Mouse (Mus musculus): ENCODE data around the gene Gm6408. TPM values are rescaled to one million over a fixed set of nuclear protein-coding genes. Genes with fewer than 3 reads are reported as not detected.

Gene Gm6408
- total and polyA plus RNA-seq, 3 experiments = not detected

- no peak for TF ChIP-seq CHD1 (IDR thresholded peaks at IDR 0.05; ENCODE audit: low read depth, low read length)
- no peak for TF ChIP-seq E2F4 (IDR thresholded peaks at IDR 0.05; ENCODE audit: borderline replicate concordance, low read depth, low read length)
- TF ChIP-seq CTCF (IDR thresholded peaks at IDR 0.05 in 2 of 3, conservative IDR thresholded peaks at IDR 0.05 in 1 of 3; ENCODE audit: control insufficient read depth in 1 of 3, insufficient read depth in 1 of 3, low read depth in 2 of 3, low read length in 3 of 3, poor library complexity in 1 of 3, severe bottlenecking in 1 of 3) = no peak
- no peak for TF ChIP-seq NRF1 (IDR thresholded peaks at IDR 0.05; ENCODE audit: insufficient read depth, low read depth, low read length, poor library complexity, severe bottlenecking)
- no peak for TF ChIP-seq ZC3H11A (IDR thresholded peaks at IDR 0.05; ENCODE audit: low read depth, low read length)
- TF ChIP-seq HCFC1 (IDR thresholded peaks at IDR 0.05; ENCODE audit: low read depth, low read length) = no peak
- no peak for TF ChIP-seq MAX (IDR thresholded peaks at IDR 0.05; ENCODE audit: low read length)
- TF ChIP-seq POLR2A (IDR thresholded peaks at IDR 0.05; ENCODE audit: control insufficient read depth in 1 of 2, insufficient read depth in 1 of 2, low read depth in 1 of 2, low read length in 2 of 2, poor library complexity in 1 of 2) = no peak
- no peak for TF ChIP-seq NELFE (IDR thresholded peaks at IDR 0.05; ENCODE audit: low read depth, low read length)
- TF ChIP-seq ELF1 (IDR thresholded peaks at IDR 0.05; ENCODE audit: low read depth, low read length) = no peak
- TF ChIP-seq GATA1 (IDR thresholded peaks at IDR 0.05; ENCODE audit: low read depth, low read length) = no peak
- TF ChIP-seq BHLHE40 (IDR thresholded peaks at IDR 0.05; ENCODE audit: borderline replicate concordance, low read depth, low read length) = no peak
- no peak for TF ChIP-seq MYC (IDR thresholded peaks at IDR 0.05; ENCODE audit: low read depth, low read length)
- TF ChIP-seq USF2 (IDR thresholded peaks at IDR 0.05; ENCODE audit: borderline replicate concordance in 1 of 2, insufficient read depth in 1 of 2, low read depth in 1 of 2, low read length in 2 of 2) = no peak
- TF ChIP-seq TBP (IDR thresholded peaks at IDR 0.05; ENCODE audit: low read depth, low read length) = no peak
- no peak for TF ChIP-seq SIN3A (IDR thresholded peaks at IDR 0.05; ENCODE audit: low read length)
- TF ChIP-seq TCF12 (IDR thresholded peaks at IDR 0.05; ENCODE audit: low read depth, low read length) = no peak
- TF ChIP-seq MYB (IDR thresholded peaks at IDR 0.05; ENCODE audit: low read depth, low read length) = no peak
- H3K9ac ChIP-seq (ENCODE audit: control insufficient read depth, low read depth, low read length, poor library complexity, severe bottlenecking) = no peak overlapping the region
- no peaks in the 10 kb centered on the region for H3K36me3 ChIP-seq (ENCODE audit: control insufficient read depth in 1 of 2, insufficient read depth in 2 of 2, low read length in 2 of 2)
Measured at GRCm38 (mm10) chr5:146436796-146437195, 45.0 kb upstream of the Gm6408 start.

GRCm38 (mm10) chr5:146439152-146439781 lies 42.5 kb upstream of the Gm6408 start:
- TF ChIP-seq BHLHE40 (IDR thresholded peaks at IDR 0.05; ENCODE audit: borderline replicate concordance, low read depth, low read length) (no peak), HCFC1 (IDR thresholded peaks at IDR 0.05; ENCODE audit: low read depth, low read length) (no peak), TBP (IDR thresholded peaks at IDR 0.05; ENCODE audit: low read depth, low read length) (no peak), SIN3A (IDR thresholded peaks at IDR 0.05; ENCODE audit: low read length) (no peak), E2F4 (IDR thresholded peaks at IDR 0.05; ENCODE audit: borderline replicate concordance, low read depth, low read length) (no peak), GATA1 (IDR thresholded peaks at IDR 0.05; ENCODE audit: low read depth, low read length) (no peak), USF2 (IDR thresholded peaks at IDR 0.05; ENCODE audit: borderline replicate concordance in 1 of 2, insufficient read depth in 1 of 2, low read depth in 1 of 2, low read length in 2 of 2) (no peak), JUND (IDR thresholded peaks at IDR 0.05; ENCODE audit: low read depth, low read length) (no peak), EP300 (IDR thresholded peaks at IDR 0.05; ENCODE audit: low read depth in 1 of 2, low read length in 2 of 2) (no peak), POLR2A (IDR thresholded peaks at IDR 0.05; ENCODE audit: control insufficient read depth in 1 of 2, insufficient read depth in 1 of 2, low read depth in 1 of 2, low read length in 2 of 2, poor library complexity in 1 of 2) (no peak), ZKSCAN1 (IDR thresholded peaks at IDR 0.05; ENCODE audit: low read depth, low read length) (no peak), CTCF (IDR thresholded peaks at IDR 0.05 in 2 of 3, conservative IDR thresholded peaks at IDR 0.05 in 1 of 3; ENCODE audit: control insufficient read depth in 1 of 3, insufficient read depth in 1 of 3, low read depth in 2 of 3, low read length in 3 of 3, poor library complexity in 1 of 3, severe bottlenecking in 1 of 3) (no peak), UBTF (IDR thresholded peaks at IDR 0.05; ENCODE audit: borderline replicate concordance, insufficient read depth, low read depth, low read length) (no peak)
- no peaks in the 10 kb centered on the region for H3K9me3 ChIP-seq (replicated peaks; ENCODE audit: insufficient read depth, low read length)
- no peak overlapping the region for H3K9ac ChIP-seq (ENCODE audit: control insufficient read depth, low read depth, low read length, poor library complexity, severe bottlenecking)

More at GRCm38 (mm10) chr5:146436796-146437195, 45.0 kb upstream of the Gm6408 start:
- Histone ChIP-seq H3K27ac (ENCODE audit: control insufficient read depth, low read depth, low read length) (no peak overlapping the region), H3K79me2 (ENCODE audit: control insufficient read depth, insufficient read depth, low read length, poor library complexity) (no peaks in the 10 kb centered on the region), H3K27me3 (ENCODE audit: control insufficient read depth in 1 of 2, insufficient read depth in 2 of 2, low read length in 2 of 2) (no peaks in the 10 kb centered on the region), H3K4me3 (ENCODE audit: control insufficient read depth in 1 of 2, insufficient read depth in 1 of 2, low read depth in 2 of 2, low read length in 2 of 2) (no peak overlapping the region), H3K4me1 (ENCODE audit: control insufficient read depth in 1 of 2, insufficient read depth in 2 of 2, low read length in 2 of 2) (no peaks in the 10 kb centered on the region), H3K9me3 (replicated peaks; ENCODE audit: insufficient read depth, low read length) (no peaks in the 10 kb centered on the region)
- no peak for DNase-seq (ENCODE audit: low read depth, low spot score)

More at GRCm38 (mm10) chr5:146439152-146439781, 42.5 kb upstream of the Gm6408 start:
- Histone ChIP-seq H3K4me1 (ENCODE audit: control insufficient read depth in 1 of 2, insufficient read depth in 2 of 2, low read length in 2 of 2) (no peaks in the 10 kb centered on the region), H3K27me3 (ENCODE audit: control insufficient read depth in 1 of 2, insufficient read depth in 2 of 2, low read length in 2 of 2) (no peaks in the 10 kb centered on the region), H3K27ac (ENCODE audit: control insufficient read depth, low read depth, low read length) (no peak overlapping the region), H3K36me3 (ENCODE audit: control insufficient read depth in 1 of 2, insufficient read depth in 2 of 2, low read length in 2 of 2) (no peaks in the 10 kb centered on the region), H3K4me3 (ENCODE audit: control insufficient read depth in 1 of 2, insufficient read depth in 1 of 2, low read depth in 2 of 2, low read length in 2 of 2) (no peak overlapping the region), H3K79me2 (ENCODE audit: control insufficient read depth, insufficient read depth, low read length, poor library complexity) (no peaks in the 10 kb centered on the region)
- no peak for DNase-seq (ENCODE audit: low read depth, low spot score)

Data from MEL (cell line).